Mouse (Mus musculus) thymus, postnatal 14 days (tissue): Measurements from ENCODE around the gene Mink1.
"Not testable (repeated sequence)": the region's sequence is repeated elsewhere in the genome, so short reads cannot be mapped to it uniquely, and the experiment has no call there.

Experiments used
- DNase-seq: peaks from one replicate; pipeline ENCODE4 v3.0.0; 2021

Gene Mink1

GRCm38 (mm10) chr11:70562287-70562994 is at the start of gene Mink1:
Mink1 (plus strand) TSS chr11:70562881.
- peak; percentile 94 for DNase-seq

DNA sequence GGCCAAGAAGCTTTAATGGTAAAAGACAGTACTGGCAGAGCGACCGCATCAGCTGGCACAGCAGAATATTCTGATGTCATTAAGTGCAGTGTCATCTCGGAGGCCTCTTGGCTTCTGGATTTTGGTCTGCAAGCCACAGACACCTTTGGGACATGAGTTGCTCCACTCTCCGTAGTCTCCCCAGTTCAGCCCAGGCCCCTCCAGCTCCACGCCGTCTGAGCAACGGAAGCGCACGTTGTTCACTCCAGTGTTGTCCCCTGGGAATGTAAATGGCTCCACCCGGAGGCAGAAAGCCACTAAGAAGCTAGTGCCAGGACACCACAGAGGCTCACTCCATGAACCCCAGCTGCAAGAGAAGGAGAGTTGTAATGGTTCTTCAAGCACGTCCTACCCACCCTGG is 49.2 kb upstream of the Mink1 start:
- DNase-seq = no peak

GRCm38 (mm10) chr11:70514288-70514687 is 48.4 kb upstream of the Mink1 start, which contains the start of gene Vmo1:
Vmo1 (minus strand) TSS chr11:70514616.
- DNase-seq = no peak

DNA sequence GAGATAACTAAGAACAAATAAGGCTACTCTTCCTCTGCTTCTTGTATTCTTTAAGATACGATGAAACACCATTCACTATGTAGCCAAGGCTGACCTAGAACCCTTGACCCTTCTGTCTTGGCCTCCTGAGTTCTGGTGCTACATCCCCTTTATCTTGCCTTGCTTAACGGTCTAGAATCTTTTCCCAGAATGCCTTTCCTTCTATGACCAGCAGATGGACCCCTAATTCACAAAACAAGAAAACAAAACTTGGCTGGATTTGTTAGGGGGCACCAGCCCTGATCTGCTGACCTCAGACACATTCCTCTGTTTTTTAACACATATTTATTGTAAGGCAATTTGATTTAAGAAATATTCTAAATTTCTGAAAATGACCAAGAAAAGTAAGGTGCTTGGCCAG is 46.3 kb upstream of the Mink1 start:
- DNase-seq = peak; percentile 49

GRCm38 (mm10) chr11:70518436-70518835 is 44.2 kb upstream of the Mink1 start:
- DNase-seq = no peak

GRCm38 (mm10) chr11:70518923-70519322 is 43.8 kb upstream of the Mink1 start, which contains the start of gene Gltpd2:
Gltpd2 (plus strand) TSS chr11:70519196.
- DNase-seq = no peak

DNA sequence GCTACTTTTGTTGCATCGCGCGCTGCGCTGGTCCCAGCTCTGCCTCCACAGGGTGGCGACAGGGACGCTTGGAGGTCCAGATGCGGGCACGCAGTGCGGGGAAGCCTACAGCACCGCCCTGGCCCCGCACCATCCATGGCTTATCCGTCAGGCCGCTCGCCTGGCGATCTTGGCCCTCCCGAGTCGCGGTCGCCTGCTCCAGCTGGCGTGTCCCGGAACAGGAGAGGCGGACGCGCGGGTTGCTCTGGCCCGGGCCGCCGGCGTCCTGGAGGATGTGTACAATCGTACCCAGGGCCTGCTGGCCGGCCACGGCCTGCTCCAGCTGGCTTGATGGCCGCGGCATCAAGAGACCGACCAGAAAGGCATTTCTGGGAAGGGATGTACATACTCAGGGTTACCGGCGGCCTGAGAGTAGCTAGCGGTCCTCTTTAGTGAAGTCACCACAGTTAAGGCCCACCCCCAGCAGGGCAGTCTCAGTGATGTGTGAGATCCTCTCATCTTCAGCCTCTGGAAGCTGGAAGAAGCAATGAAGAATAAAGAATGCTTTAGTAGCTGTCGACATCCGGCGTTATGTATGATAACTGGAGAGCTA is 42.4 kb upstream of the Mink1 start:
- no peak for DNase-seq

DNA sequence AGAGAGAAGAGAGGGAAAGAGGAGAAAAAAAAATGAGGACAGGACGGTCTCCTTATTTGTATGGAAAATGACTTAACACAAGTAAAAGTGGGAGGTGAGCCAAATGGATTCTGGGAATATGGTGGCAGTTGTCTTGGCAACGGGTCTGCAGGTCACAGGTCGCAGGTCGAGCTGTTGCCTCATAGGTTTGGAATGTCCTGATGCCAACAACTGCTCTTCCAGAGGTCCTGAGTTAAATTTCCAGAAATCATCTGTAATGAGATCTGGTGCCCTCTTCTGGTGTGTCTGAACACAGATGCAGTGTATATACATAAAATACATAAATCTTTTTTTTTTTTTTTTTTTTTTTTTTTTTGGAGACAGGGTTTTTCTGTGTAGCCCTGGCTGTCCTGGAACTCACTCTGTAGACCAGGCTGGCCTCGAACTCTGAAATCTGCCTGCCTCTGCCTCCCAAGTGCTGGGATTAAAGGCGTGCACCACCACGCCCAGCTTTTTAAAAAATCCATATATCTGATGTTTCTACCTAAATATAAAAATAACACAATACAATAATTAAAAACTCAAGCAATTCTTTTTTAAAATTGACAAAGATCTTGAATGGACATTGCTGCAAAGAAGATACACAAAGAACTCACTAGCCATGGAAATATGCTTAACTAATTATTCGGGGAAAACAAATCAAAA is 39.2 kb upstream of the Mink1 start:
- DNase-seq = not testable (repeated sequence)

DNA sequence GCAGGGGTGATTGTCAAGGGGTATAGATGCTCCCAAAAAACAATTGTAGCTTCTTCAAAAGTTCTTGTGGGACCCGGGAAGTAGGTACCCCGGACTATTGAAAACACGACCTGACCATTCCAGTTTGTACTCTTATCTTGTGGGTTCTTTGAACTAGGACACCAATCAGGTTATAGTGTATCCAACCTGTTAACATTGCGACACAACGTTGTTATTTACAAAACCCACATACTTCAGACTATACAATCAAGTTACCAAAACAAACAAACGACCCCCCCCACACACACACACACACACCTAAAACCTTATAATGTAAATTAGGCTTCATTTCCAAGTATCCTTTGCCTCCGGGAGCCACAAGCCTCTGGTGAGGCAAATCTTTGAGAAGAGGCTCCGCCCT is 37.9 kb upstream of the Mink1 start:
- no peak for DNase-seq

GRCm38 (mm10) chr11:70525184-70525678 is 37.5 kb upstream of the Mink1 start, which contains the start of gene Psmb6:
Psmb6 (plus strand) TSS chr11:70525367.
- DNase-seq = peak; percentile 91

DNA sequence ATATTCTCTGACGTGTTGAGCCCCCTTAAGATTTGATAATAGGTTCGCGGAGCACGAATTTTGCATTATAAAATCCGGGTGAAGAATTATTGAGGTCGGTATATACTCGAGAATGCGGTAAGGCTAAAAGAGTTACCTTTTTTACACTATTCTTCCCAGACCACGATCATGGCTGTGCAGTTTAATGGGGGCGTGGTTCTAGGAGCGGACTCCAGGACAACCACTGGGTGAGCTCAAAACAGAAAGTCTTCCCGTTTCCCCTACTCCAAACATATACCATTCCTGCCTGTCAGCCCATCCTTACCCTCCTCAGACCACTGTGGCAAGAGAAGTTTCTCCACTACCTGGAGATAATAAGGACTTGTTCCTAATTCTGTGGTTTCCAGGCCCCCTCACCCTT is 37.0 kb upstream of the Mink1 start:
- no peak for DNase-seq

DNA sequence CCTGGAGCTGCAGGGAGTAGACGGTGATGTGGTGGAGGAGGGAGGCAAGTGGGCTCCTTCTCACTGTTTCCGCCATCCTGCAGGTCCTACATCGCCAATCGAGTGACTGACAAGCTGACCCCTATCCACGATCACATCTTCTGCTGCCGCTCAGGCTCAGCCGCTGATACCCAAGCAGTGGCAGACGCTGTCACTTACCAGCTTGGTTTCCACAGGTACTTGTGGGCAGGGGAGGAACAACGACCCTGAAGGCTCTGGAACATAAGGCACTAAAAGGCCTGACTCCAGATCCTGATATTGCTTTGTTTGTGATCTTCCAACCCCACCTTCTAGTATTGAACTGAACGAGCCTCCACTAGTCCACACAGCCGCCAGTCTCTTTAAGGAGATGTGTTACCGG is 36.5 kb upstream of the Mink1 start:
- DNase-seq = no peak

- no peak for DNase-seq
Observed at GRCm38 (mm10) chr11:70528610-70529009, 34.1 kb upstream of the Mink1 start.

DNA sequence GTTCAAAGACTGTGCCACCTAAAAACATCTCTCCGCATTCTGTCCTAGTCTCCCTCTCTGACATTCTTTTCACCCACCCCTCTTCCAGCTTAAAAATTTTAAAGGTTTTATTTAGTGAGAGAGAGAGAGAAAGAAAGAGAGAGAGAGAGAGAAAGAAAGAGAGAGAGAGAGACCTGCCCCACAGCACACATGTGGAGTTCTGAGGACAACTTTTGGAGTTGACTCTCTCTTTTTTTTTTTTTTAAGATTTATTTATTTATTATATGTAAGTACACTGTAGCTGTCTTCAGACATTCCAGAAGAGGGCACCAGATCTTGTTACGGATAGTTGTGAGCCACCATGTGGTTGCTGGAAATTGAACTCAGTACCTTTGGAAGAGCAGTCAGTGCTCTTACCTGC is 31.6 kb upstream of the Mink1 start:
- not testable (repeated sequence) for DNase-seq

DNA sequence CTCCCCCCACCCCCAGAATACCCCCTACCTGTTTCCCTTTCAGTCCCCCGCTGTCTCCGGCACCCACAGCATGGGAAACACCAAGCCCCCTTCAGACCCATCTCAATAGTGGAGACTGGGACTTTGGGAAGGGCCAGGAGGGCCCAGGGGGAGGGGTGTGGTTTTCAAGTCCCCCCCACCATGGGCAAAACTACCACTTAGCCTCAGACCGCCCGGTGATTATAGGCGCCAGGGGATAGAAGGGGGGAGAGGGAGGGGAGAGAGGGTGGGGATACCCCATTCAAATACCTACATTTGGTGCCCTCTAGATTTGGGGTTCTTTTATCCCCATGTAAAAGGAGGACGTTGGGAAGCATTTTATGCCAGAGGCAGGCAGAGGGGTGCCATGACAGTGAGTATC is 29.8 kb upstream of the Mink1 start, which contains the start of gene Gm40193:
Gene Gm40193, minus strand, starts transcription at position 101 of the 400 bp plus-strand sequence.
- no peak for DNase-seq

DNA sequence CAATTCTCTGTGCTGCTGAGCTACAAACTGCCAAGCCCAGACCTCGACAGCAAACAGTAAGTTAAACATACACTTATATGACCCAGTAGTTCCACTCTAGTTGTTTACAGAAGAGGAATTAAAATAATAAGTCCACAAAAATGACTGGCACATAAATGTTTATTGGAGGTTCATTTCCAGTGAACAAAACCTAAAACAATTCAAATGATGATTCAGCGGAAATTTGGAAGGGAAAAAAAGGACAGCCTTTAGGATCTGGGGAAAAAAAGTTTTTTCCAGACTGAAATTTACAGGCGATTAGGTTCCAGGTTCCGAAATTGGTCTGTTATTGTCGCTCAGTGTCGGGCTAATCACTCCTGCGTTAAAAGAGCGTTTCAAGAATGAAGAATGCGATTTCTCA is 23.3 kb upstream of the Mink1 start:
- no peak for DNase-seq

DNA sequence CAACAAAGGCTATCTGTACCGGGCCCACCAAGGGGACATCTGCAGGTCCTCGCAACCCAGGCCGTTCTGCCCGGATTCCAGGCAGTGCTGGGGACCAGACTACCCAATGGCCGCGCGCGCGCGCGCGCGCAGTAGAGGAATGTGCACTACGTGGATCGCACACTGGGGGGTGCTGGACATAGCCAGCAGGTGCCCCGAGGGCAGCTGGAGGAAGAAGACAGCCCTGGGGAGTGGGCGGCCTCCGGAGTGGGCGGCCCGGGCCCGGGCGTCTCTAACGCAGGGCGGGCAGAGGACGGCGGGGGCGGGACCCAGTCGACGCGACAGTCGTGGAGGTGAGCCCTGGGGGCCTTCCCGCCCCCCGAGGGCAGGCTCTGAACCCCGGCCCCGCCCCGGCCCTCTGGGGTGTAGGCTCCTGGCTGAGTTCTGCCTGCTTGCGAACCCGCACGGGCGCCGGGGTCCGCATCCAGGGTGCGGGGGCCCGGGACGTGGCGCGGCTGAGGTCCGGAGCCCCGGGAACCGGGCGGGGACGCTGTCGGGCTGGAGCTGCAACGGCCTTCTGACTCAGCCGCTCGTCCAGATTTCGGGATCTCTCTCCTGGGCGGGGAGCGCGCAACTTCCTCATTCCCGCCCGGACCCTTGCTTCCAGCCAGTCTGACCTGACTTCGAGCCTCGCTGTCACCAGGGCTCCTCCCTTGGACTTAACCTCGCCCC is 22.6 kb upstream of the Mink1 start, which contains the start of gene Pld2:
Gene Pld2, plus strand, starts transcription at position 188 of the 711 bp plus-strand sequence.
- peak; percentile 89 for DNase-seq

- no peak for DNase-seq
Observed at GRCm38 (mm10) chr11:70540928-70541327, 21.8 kb upstream of the Mink1 start.

- no peak for DNase-seq
Observed at GRCm38 (mm10) chr11:70541415-70541814, 21.3 kb upstream of the Mink1 start.

DNA sequence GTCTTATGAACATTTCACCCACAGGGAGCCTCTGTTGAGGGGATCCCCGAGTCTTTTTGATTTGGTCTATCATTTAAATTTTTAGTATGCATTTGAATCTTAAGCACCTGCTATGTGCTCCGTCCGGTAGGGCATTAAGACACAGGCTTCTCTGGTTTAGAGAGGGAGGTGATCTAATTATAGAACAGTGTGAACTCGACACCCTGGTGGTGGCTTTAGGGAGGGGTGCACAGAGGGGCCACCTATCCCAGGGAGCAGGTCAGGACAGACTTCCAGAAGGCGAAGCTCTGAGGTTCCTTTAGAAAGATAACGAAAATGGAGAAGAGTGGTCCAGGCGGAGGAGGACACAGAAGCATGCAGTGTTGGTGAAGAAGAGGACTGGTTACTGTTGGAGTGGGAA is 18.2 kb upstream of the Mink1 start:
- DNase-seq = no peak

DNA sequence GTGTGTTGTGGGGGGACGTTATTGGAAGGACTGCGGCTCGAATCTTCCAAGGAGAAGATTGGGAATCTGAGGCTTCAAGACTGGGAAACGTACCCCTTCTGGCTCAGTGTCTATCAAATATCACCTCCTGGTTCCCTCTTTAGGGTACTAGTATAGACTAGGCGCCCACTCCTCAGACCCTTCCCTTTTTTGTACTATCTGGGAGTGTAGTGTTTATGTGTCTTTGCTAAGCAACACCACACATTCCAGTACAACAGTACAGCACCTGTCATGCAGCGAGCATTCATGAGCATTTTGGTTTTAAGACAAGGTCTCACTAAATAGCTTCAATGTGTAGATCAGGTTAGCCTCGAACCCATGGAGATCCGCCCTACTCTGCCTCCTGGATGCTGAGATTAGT is 11.2 kb upstream of the Mink1 start:
- no peak for DNase-seq

DNA sequence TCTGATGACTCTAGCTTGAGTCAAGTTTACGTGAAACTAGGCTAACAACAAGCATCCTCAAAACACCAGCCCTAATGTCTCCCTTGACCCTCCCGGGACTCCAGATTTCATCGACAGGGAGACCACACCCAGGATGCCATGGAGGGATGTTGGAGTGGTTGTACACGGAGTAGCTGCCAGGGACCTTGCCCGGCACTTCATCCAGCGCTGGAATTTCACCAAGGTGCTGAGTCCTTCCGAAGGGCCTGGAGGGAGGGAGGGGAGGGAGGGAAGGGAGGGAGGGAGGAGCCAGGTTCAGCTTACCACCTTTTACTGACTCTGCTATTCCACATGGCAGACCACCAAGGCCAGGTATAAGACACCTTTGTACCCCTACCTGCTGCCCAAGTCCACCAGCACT is 8.7 kb upstream of the Mink1 start:
- no peak for DNase-seq

GRCm38 (mm10) chr11:70557545-70557944 is 5.1 kb upstream of the Mink1 start:
- no peak for DNase-seq
